Mouse (Mus musculus) kidney, embryonic 14.5 days (tissue): ENCODE measurements around the gene Gm17387. TPM values are rescaled to one million over a fixed set of nuclear protein-coding genes. Genes with fewer than 3 reads are reported as not detected.
A peak's percentile ranks its signal among the peaks of the same experiment; 100 is the strongest.

Source experiments
- ATAC-seq: fragments of 200-750 bp; cut with Nextera tagmentation; 2 replicates; pipeline ENCODE4 v1.8.0; 2017; ENCODE audit warnings: moderate number of reproducible peaks, mild to moderate bottlenecking, moderate TSS enrichment, moderate library complexity; ENCODE audit not compliant: low FRiP score, low TSS enrichment
- H3K27ac ChIP-seq: fragments of 300-500 bp; sonication (generic); 2 replicates; pipeline ENCODE4 v1.5.1; 2014; ENCODE audit warnings: low read depth, mild to moderate bottlenecking, low read length, moderate library complexity, mixed read lengths
- H3K27me3 ChIP-seq: fragments of 300-500 bp; sonication (generic); 2 replicates; pipeline ENCODE4 v1.6.1; 2014; ENCODE audit warnings: mild to moderate bottlenecking, low read length; ENCODE audit not compliant: control insufficient read depth, insufficient read depth
- H3K36me3 ChIP-seq: fragments of 300-500 bp; sonication (generic); 2 replicates; pipeline ENCODE4 v1.6.1; 2014; ENCODE audit warnings: low read length, mixed read lengths; ENCODE audit not compliant: control insufficient read depth, insufficient read depth
- H3K4me1 ChIP-seq: fragments of 300-500 bp; sonication (generic); 2 replicates; pipeline ENCODE4 v1.6.1; 2014; ENCODE audit warnings: low read length, mixed read lengths; ENCODE audit not compliant: control insufficient read depth, insufficient read depth
- H3K4me2 ChIP-seq: fragments of 300-500 bp; sonication (generic); replicated peaks from 2 replicates; pipeline ENCODE4 v1.6.1; 2014; ENCODE audit warnings: low read depth, mild to moderate bottlenecking, low read length
- H3K4me3 ChIP-seq: fragments of 300-500 bp; sonication (generic); 2 replicates; pipeline ENCODE4 v1.5.1; 2014; ENCODE audit warnings: mild to moderate bottlenecking, low read length
- H3K9ac ChIP-seq: fragments of 300-500 bp; sonication (generic); 2 replicates; pipeline ENCODE4 v1.6.1; 2014; ENCODE audit warnings: low read depth, mild to moderate bottlenecking, low read length, moderate library complexity
- H3K9me3 ChIP-seq: fragments of 300-500 bp; sonication (generic); 2 replicates; pipeline ENCODE4 v1.6.1; 2016; ENCODE audit warnings: low read length; ENCODE audit not compliant: control insufficient read depth
- WGBS: fragments of 180-500 bp; shearing (Covaris S2); extraction: QIAGEN DNeasy Blood & Tissue Kit; methylation state at CpG from one replicate; pipeline ENCODE4 v1.1.7; 2014; 5-methylcytosine and 5-hydroxymethylcytosine counted together
- polyA plus RNA-seq: library from polyadenylated mRNA; unstranded; fragments of >200 nt; fragmentation: Nextera tagmentation; extraction: Ambion mirVana; gene quantifications from 2 replicates; pipeline ENCODE4 v1.2.1, GENCODE M21; 2014

The Gm17387 gene
- polyA plus RNA-seq, 1 experiment from 2014 or later = not detected

DNA sequence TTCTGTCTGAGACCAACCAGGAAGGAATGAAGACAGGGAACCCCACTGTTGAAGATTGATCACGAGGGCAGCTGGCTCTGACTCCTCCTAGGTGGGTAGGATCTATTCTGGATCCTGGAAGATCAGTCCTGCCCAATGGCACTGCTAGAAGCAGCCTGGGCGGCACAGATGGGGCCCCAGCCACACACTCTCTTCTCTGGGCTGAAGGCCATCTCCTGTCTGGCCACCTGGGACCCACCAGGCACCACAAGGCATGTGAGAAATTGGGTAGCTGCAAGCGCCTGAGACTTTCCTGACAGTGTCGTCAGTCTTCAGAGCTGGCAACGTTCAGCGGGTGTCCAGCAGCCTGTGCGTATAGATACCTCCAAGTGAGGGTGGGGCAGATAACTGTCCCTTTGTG, 33.6 kb downstream of the Gm17387 start:
- peaks cover 11% of the 10 kb centered on the region; the same call in 1 of the 2 replicates for H3K4me1 ChIP-seq
- H3K36me3 ChIP-seq = peaks cover 21% of the 10 kb centered on the region
- H3K27me3 ChIP-seq = no peaks in the 10 kb centered on the region
- no peak overlapping the region for H3K27ac ChIP-seq
- no peak overlapping the region for H3K4me3 ChIP-seq
- no peak overlapping the region for H3K4me2 ChIP-seq
- no peak for ATAC-seq
- WGBS = 85% methylated on average over 7 of the region's 7 CpGs
- no peaks in the 10 kb centered on the region for H3K9me3 ChIP-seq
- H3K9ac ChIP-seq = no peak overlapping the region

- Histone ChIP-seq H3K27me3 (no peaks in the 10 kb centered on the region), H3K9ac (no peak overlapping the region), H3K4me3 (no peak overlapping the region), H3K4me1 (peaks cover 11% of the 10 kb centered on the region; the same call in 1 of the 2 replicates), H3K36me3 (peaks cover 29% of the 10 kb centered on the region), H3K27ac (no peak overlapping the region), H3K9me3 (no peaks in the 10 kb centered on the region), H3K4me2 (no peak overlapping the region)
- 89% methylated on average over 3 of the region's 3 CpGs for WGBS
- no peak for ATAC-seq
These were observed 34.4 kb downstream of the Gm17387 start for GRCm38 (mm10) chr7:141063353-141063752.

GRCm38 (mm10) chr7:141064175-141064574, 35.2 kb downstream of the Gm17387 start:
- Histone ChIP-seq H3K4me1 (peaks cover 11% of the 10 kb centered on the region; the same call in 1 of the 2 replicates), H3K4me2 (no peak overlapping the region), H3K36me3 (peaks cover 30% of the 10 kb centered on the region), H3K4me3 (no peak overlapping the region), H3K27me3 (no peaks in the 10 kb centered on the region), H3K9me3 (no peaks in the 10 kb centered on the region), H3K9ac (no peak overlapping the region), H3K27ac (no peak overlapping the region)
- no peak for ATAC-seq
- WGBS = 76% methylated on average over 7 of the region's 7 CpGs

DNA sequence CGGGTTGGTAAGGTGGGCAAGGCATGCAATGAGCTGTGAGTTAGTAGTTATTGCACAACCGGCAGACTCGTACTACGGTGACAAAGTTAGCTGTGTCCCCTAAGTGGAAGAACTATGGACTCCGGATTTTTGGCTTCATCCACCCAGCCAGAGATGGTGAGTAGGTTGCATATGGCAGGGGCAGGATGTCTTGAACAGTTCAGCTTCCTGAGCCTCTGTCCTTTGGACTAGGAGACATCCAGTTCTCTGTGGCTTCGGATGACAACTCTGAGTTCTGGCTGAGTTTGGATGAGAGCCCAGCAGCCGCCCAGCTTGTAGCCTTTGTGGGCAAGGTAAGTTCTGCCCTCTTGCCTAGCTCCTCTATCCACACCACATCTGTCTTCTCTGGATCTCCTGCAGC, 35.6 kb downstream of the Gm17387 start:
- 94% methylated on average over 7 of the region's 7 CpGs for WGBS
- no peak overlapping the region for H3K9ac ChIP-seq
- peaks cover 11% of the 10 kb centered on the region; the same call in 1 of the 2 replicates for H3K4me1 ChIP-seq
- H3K4me3 ChIP-seq = no peak overlapping the region
- H3K4me2 ChIP-seq = no peak overlapping the region
- H3K27ac ChIP-seq = no peak overlapping the region
- H3K27me3 ChIP-seq = no peaks in the 10 kb centered on the region
- no peaks in the 10 kb centered on the region for H3K9me3 ChIP-seq
- peaks cover 30% of the 10 kb centered on the region for H3K36me3 ChIP-seq
- no peak for ATAC-seq

- H3K4me2 ChIP-seq = no peak overlapping the region
- no peak overlapping the region for H3K27ac ChIP-seq
- H3K9ac ChIP-seq = no peak overlapping the region
- no peak for ATAC-seq
- WGBS = 86% methylated on average over 19 of the region's 19 CpGs
- H3K9me3 ChIP-seq = no peaks in the 10 kb centered on the region
- H3K4me3 ChIP-seq = no peak overlapping the region
- 0 out of 2 replicates have a peak, but pooled peaks cover 4% of the 10 kb centered on the region for H3K4me1 ChIP-seq
- peaks cover 30% of the 10 kb centered on the region for H3K36me3 ChIP-seq
- H3K27me3 ChIP-seq = peaks cover 18% of the 10 kb centered on the region
These were observed 39.4 kb downstream of the Gm17387 start for GRCm38 (mm10) chr7:141068351-141068750.

- Histone ChIP-seq H3K9ac (peak overlapping the region; percentile 55), H3K4me3 (peak overlapping the region; percentile 37), H3K4me1 (0 out of 2 replicates have a peak, but pooled peaks cover 4% of the 10 kb centered on the region), H3K27ac (no peak overlapping the region), H3K27me3 (peaks cover 18% of the 10 kb centered on the region), H3K4me2 (peak overlapping the region; percentile 84), H3K36me3 (peaks cover 17% of the 10 kb centered on the region), H3K9me3 (no peaks in the 10 kb centered on the region)
- ATAC-seq = peak; percentile 37
- under 1% methylated on average over 51 of the region's 51 CpGs for WGBS
These were observed 41.3 kb downstream of the Gm17387 start for GRCm38 (mm10) chr7:141070058-141070862.

DNA sequence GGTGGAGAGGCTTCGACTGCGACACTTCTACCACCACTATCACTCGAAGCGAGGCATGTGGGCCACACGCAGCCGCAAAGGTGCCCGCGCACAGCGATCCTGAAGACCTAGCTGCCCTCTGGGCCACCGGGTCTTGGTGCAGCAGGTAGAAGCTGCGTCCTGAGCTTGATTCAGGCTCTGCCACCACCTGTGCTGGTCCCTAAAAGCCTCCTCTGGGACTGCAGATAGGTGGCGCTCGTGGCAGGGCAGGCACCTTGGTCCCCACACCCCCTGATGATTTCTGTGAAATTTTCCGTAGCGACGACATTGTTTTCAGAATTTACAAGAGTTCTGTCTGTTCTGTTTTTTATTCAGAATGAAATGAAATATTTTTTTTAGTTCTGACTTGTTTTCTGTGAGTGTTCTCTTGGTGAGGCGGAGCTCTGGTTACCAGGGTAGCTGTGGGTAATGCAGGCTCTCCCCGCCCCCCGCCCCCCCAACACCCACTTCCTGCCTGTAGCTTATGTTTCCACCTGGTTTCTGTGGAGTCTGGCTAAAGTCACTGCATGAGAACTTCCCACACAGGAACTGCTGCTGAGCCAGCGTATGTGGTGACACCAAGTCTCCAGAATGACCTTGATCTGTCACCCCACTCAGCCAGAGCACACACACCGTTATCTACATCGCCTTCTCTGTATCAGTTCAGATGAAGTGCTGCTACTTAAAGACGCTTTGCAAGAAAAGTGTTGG, 43.2 kb downstream of the Gm17387 start:
- Histone ChIP-seq H3K4me2 (no peak overlapping the region), H3K9ac (no peak overlapping the region), H3K4me1 (0 out of 2 replicates have a peak, but pooled peaks cover 4% of the 10 kb centered on the region), H3K27ac (no peak overlapping the region), H3K4me3 (no peak overlapping the region), H3K27me3 (peaks cover 18% of the 10 kb centered on the region), H3K9me3 (no peaks in the 10 kb centered on the region), H3K36me3 (peaks cover 12% of the 10 kb centered on the region)
- 30% methylated on average over 23 of the region's 23 CpGs for WGBS
- 0 out of 2 replicates have a peak, but pooled peaks have one; percentile 13 for ATAC-seq

- no peak for ATAC-seq
- no peak overlapping the region for H3K27ac ChIP-seq
- no peak overlapping the region for H3K4me3 ChIP-seq
- H3K9ac ChIP-seq = no peak overlapping the region
- peaks cover 18% of the 10 kb centered on the region for H3K27me3 ChIP-seq
- 85% methylated on average over 4 of the region's 4 CpGs for WGBS
- no peaks in the 10 kb centered on the region for H3K36me3 ChIP-seq
- no peaks in the 10 kb centered on the region for H3K9me3 ChIP-seq
- H3K4me1 ChIP-seq = 0 out of 2 replicates have a peak, but pooled peaks cover 4% of the 10 kb centered on the region
- no peak overlapping the region for H3K4me2 ChIP-seq
These were observed 44.9 kb downstream of the Gm17387 start for GRCm38 (mm10) chr7:141073782-141074181.

- Histone ChIP-seq H3K4me2 (no peak within 1 kb of the TSS), H3K9me3 (no peaks in the 10 kb centered on the region)
These were observed 48.9 kb downstream of the Gm17387 start, which contains the start of gene Pkp3 for GRCm38 (mm10) chr7:141077841-141078240. Gene Pkp3, plus strand, starts transcription at chr7:141078218.

More at GRCm38 (mm10) chr7:141077841-141078240, 48.9 kb downstream of the Gm17387 start, which contains the start of gene Pkp3:
- H3K9ac ChIP-seq = no peak within 1 kb of the TSS
- no peak for ATAC-seq
- H3K27ac ChIP-seq = no peak within 1 kb of the TSS
- WGBS = 95% methylated on average over 15 of the region's 15 CpGs
- H3K27me3 ChIP-seq = no peaks in the 10 kb centered on the region
- H3K36me3 ChIP-seq = no peaks in the 10 kb centered on the region
- H3K4me1 ChIP-seq = no peaks in the 10 kb centered on the region
- no peak within 1 kb of the TSS for H3K4me3 ChIP-seq
